Mouse (Mus musculus) erythroid progenitor cell, adult 5-6 weeks (primary cell): Measurements from ENCODE around the gene Adig. TPM values are rescaled to one million over a fixed set of nuclear protein-coding genes. Genes with fewer than 3 reads are reported as not detected.
A peak's percentile ranks its signal among the peaks of the same experiment; 100 is the strongest.

Experiments used
- ATAC-seq: replicated peaks from 2 replicates; pipeline ENCODE4 v1.8.0; 2016; ENCODE audit warnings: moderate number of reproducible peaks, mild to moderate bottlenecking, moderate TSS enrichment, inconsistent platforms; ENCODE audit not compliant: poor library complexity, low FRiP score, severe bottlenecking
- total RNA-seq, 2 experiments: library from RNA; stranded (forward) in 1 of 2; stranded (reverse) in 1 of 2; fragments of 150-400 nt in 1 of 2; fragments of 186-747, 209-891 nt in 1 of 2; gene quantifications; 2 replicates each; pipeline versions ENCODE4 v1.2.3 to v1.2.4; 2015 to 2017; ENCODE audit warnings: low replicate concordance in 2 of 2

The Adig gene
- total RNA-seq (2015; ENCODE audit: low replicate concordance) (not detected in 2 replicates), total RNA-seq (2017; ENCODE audit: low replicate concordance) (not detected in 2 replicates)

DNA sequence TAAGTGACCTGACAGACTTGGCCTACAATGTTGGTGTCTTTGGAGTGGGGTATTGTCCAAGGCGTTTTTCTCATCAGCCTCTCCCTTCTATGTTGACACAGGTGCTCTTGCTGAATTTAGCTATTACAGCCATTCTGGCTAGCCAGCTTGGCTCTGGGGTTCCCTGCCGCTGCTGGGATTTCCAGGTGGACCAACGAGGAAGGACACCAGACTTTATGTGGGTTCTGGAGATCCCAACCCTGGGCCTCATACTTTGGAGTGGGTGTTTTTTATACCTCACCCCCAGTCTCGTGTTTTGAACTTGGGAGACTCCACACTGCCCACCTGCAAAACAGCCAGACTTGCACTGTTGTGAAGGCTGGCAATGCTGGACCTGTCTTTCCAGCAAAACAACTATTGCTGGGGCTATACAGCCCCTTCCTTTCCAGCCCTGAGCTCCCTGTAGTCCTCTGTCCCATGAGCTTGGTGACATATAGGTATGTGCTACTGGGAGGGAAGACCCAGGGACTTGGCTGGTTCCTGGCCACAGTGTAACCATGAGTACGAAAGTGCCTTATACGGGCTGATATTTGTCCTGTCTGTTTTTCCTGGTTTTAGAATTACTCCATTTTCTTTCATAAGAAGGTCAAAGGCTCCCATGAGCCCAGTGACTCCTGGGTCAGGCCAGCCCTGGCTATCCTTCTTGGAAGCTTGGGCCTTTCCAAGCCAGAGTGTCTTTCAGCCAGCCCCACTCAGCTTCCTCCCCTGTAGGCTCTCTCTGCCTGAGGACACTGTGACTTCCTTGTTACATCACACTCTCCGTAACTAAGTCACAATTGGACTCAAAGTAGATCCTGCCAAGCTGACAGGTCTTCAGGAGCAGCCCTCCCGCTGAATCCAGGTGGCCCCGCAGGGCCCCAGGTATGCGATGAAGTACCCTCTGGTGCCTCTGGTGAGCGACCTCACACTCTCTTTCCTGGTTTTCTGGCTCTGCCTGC is at the start of gene Adig:
Adig (plus strand) TSS at position 777 of the 977 bp plus-strand sequence.
- ATAC-seq = no peak

DNA sequence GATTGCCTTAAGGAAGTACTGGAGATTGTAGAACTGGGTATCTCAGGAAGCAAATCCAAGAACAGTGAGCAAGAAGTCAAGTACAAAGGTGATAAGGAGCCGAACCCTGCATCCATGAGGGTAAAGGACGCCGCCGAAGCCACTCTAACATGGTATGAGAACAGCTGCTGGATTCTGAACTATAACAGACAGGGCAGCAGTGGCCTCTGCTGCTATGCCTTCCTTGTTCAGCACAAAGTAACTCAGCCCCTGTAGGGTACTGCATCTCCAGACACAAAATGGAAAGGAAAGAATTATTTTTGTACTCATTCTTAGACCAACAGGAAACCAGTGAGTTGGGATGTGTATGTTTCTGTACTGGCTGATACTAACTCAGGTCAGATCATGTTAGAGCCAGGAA is 46.0 kb upstream of the Adig start:
- ATAC-seq = no peak

DNA sequence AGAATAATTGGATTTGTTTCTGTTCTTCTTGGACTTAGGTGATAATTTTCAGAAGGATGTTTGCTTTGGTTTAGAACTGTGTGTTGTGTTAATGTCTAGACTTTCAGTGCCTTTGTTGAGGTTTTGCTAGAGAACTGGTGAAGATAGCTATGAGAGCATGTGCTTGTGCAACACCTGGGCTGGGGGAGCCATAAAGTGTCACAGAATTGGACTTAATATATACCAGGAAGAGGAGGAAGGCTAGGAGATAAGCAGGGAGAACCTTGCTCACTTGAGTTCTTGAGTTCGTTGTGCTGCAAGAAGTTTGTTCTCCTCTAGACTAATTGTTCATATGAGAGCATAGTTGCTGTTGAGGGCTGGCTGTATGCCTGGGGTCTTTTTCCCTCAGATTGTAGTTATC is 44.8 kb upstream of the Adig start:
- no peak for ATAC-seq

DNA sequence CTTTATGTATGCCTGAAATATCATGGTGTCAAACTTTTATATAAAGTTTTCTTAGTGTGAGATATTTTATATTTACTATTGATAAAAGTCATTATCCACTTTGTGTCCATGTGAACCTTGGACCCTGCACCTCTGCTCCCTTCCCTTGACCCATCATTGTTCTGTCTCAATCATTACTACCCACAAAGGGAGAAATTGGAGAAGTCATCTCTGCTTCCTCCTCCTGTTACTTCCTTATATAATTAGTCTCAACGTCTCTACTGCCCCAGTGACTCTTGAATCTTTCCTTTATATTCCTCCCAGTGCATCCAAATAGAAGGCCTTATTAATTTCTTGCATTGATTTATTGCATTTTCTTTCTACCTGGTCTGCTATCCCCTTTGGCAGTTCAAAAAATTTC is 40.0 kb upstream of the Adig start:
- no peak for ATAC-seq

DNA sequence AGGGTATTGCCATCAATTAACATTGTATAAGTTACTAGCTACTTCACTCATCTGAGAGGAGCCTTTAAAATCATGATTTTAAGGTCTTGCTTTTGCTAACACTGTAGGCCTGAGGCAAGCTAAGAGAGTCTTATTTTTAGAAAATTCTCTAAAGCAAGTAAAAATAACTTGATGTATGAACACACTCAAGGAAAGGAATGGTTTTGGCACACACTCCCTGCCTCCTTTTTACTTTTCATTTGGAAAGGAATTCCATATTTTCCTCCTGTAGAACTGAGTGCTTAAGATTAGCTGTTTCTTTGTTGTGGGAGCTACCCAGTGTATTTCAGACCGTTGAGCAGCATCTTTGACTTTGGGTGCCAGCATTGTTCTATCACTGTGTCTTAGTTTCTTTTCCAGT is 28.3 kb upstream of the Adig start:
- ATAC-seq = no peak

DNA sequence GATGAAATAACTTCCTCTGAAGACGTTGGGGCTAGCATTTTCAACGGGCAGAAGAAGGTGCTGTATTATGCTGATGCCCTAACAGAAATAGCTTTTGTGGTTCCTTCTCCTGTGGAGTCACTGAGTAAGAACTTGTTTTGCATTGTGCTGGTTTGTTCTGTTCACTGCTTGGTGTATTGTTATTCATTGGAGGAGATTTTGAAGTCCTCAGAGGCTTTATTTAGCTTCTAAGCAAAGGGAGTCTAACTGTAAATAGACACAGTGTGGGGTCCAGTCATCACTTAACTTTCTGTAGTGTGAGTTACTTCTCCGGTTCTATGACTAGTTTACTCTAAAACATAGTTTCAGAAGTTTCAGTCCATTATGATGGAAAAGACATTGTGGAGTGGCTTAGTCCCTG is 24.8 kb upstream of the Adig start:
- no peak for ATAC-seq

DNA sequence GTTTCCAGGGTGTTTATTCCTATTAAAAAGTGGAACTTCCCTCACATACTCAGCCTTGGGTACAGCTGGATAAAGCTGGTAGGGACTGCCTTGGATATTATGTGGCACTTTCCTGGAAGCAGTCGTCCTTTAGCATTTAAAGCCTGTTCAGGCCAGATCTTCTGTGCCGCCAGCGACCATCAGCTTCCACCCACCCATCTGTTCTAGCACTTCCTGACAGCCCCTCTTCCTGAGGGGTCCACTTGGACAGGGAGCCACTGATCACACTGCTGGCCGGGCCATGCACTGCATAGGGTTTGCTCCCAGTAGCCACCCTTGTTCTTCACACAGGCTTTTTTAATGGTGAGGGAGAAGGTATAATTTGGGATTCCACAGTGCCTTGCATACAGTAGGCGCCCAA is 4.0 kb upstream of the Adig start:
- ATAC-seq = no peak

DNA sequence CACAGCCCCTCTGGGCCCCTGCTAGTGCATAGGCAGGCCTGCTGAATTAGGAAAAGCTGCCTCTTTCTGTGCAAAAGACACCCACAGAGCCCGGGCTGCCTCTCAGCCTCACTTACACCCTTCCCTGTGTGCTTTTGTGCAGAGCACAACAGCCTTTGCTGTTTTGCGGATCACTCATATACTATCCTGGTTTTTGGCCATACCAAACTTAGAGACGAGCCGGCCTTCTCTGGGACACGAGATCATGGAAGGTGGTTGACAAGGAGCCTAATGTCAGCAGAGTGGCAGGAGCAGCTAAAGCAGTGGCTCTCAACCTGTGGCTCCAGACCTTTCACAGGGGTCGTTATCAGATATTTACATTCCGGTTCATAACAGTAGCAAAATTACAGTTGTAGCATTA is 814 bp downstream of the Adig start:
- no peak for ATAC-seq

DNA sequence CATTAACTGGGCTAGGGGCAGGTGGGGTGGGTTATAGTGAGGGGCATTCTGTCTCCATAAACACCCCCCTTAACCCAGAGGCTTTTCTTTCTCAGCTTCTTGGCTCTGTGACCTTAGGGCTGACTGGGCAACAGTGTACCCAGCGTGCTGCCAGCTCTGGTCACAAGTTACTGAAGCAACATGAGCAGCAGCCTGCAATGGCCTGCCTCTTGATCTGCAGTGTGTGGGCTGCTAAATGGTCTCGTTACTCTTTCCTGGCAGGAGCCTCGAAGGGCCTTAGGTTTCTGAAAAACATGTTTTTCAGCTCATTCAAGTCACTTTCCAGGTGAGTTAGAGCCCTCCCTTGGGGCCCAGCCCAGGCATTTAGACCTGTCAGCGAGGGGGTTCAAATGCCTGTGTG is 1.3 kb downstream of the Adig start:
- ATAC-seq = no peak

DNA sequence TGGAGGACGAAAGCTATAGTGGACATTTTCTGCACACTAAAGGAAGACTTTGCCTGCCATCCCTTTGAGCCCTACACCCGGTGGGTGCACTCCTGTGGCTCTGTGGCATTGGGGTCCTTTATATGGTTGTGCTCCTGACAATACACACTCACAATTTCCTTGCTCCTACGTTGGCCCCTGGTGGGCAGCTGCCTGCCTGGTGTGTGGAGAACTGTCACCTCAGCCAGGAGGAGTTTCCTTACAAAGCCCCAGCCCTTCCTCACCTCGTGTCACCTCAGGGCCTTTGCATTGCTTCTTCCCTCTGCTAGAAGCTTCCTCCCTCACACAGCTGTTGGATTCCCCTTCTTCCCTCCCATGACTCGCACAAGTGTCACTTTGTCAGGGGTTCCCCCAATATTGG is 4.1 kb downstream of the Adig start:
- ATAC-seq = no peak

DNA sequence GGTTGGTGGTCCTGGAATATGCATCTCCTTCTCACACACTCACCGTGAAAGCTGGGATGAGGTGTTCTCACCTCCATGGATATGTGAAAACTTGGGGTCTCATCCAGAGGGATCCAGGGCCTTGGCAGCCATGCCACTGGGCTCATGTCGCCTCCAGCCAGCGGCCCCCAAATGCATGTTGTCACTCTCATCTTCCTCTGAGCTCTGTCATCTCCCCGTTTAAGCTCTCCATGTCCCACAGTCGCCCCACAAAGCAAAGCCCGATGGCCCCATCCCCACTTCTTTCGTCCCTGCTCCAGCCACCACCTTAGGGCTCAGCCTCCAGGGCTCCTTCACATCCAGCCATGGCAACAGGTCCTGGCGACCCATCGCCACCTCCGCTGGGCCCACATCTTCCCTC is 4.6 kb downstream of the Adig start:
- ATAC-seq = no peak

DNA sequence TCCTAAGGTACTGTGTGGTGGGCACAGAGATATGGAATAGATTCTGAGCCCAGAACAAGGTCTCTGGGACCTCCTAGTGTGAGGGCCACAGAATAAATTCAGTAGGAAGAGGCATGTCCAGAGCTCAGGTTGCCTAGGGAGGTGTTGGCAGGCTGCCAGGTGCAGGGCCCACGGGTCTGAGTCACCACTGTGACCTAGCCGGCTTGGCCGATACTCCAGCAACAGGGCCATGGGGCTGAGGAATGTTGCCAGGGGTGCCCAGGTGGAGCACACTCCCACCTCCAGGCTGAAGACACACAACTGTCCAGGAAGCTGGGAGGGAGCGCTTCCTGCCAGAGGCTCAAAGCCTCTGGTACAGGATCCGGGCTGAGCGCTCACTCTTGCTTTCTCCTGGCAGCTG is 8.3 kb downstream of the Adig start:
- no peak for ATAC-seq

DNA sequence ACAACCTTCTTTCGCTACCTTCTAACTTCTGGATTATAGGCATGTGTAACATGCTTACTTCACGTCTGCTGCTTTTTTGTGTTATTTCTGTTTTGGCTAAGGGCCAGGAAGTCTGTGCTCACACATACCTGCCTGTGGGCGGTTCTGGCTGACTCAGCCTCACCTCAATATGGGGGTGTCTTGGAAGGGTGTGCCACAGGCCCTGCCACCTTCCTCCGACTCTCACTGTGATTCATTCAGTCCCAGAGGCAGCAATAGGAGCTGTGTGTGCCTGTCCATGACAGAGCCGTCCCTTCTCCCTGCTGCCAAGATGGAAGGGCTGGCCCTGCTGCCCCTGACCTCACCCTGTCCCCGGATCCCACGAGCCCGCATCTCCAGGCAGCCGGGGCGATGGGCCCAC is 10.1 kb downstream of the Adig start, which contains the start of gene Arhgap40:
Arhgap40 (plus strand) TSS at position 269 of the 400 bp plus-strand sequence.
- ATAC-seq = no peak

DNA sequence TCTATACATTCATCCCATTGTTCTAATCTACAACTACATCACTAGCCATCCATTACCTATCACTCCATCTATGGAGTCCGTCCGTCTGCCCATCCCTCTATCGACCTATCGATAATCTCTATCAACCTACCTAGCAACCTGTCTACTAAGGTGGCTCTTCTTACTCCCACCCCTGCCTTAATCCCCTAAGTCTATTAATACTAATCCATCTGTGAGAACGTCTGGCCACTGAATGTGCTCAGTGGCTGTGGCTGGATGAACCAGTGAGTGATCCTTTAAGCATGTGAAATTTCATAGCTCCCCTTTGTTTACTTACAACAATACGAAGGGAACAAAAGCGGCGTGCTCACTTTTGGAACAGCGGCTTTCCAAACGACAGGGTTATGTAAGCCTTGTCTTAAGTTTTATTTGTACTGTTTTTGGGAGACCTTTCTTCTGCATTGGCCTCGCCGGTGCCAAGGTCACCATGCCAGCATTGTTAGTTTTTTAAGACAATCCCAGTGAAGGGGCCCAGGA is 11.5 kb downstream of the Adig start:
- no peak for ATAC-seq

DNA sequence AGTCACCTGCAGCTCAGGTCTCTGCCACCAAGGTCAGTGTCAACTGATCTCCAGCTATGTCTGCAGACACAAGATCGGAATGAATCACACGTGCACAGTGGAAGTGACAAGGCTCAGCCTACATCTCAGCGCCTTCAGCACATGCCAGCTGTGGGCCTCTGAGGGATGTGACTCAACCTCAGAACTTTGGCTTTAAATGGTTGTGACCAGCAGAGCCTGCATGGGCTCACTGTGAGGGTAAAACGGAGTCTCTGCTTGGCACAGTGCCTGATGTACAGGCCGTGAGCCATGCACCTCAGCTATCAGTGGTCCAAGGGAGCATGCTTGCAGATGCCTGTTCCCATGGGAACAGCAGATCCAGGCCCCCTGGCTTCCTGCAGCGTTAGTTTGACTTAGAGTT is 16.2 kb downstream of the Adig start:
- ATAC-seq = no peak

DNA sequence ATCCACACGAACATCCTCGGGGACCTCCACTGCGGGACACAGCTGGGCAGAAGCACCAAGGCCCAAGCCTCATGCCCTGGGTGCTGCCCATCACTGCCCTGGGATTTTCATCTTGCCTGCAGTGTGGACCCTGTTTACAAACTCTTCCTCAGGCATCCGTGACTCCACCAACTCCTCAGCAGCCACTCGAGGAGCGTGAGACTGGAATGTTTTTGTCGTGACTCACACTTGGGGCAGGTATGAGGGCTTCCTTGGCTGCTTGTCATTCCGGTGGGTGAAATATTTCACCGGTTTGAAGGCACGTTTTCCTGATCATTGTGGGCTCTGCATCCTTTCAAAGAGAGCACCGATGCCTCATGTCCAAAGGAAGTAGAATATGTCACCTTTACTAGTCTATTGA is 16.7 kb downstream of the Adig start:
- no peak for ATAC-seq

DNA sequence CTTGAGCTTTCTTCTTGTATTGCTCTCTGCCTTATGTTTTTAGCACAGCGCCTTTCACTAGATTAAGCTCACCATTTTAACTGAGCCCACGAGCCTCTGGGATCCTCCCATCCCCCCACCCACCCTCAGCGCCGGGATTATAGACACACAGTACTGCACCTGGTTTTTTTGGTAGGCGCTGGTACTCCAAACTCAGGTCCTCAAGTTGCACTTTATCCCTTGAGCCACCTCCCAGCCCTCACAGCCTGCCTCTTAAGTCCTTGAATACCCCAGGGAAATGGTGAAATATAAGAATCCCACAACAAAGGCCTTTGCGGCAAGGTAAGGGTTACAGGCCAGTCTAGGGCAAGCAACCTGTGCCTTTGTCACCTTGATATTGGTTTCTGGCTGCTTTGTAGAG is 17.4 kb downstream of the Adig start:
- ATAC-seq = no peak

DNA sequence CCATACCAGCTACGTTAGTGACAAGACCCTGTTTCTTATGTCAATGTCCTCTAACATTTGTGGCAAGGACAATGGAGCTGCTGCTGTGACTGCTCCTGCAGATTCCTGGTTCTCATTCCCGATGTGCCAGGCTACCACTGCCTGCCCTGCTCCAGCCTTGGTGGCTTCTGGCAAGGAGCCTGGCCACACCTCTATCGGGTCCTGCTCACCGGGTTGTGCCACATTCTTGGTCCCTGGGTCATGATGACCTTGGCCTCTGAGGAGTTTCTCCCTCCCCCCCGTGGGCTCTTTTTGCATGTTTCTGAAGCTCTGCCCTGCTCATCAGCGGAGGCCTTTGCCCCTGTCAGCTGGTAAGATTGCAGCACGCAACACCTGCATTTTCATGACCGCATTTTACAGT is 20.6 kb downstream of the Adig start:
- ATAC-seq = no peak

DNA sequence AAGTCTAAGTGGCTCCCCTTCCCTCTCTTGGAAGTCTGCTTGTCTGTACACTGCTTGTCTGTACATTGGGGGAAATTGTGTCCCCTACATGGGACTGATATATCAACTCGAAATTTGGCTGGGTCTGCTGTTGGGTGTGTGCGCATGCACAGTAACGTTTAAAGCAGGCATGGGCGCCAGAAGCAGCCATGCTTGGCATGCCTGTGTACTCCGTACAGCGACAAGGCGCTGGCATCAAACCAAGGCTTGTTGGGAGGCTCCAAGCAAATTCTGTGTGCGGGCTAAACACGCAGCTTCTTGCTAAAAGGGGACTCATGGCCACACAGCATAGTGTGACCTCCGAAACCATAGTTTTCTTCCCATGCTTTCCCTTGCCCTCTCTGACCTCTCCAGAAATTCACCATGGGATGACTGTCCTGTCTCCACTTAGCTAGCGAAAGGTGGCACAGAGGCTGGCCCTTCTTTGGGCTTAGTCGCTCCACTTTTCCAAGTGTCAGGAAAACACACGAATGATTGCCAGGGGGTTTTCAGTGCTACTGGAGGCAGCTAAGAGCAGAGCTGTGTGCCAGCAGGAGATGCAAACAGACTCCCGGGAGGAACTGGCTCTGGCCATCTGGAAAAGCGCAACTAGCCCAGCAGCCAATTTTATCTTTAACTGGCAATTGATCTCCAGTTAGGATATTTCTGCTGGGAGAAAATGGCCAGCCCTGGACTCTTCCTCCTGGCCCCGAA is 21.9 kb downstream of the Adig start:
- ATAC-seq = no peak

DNA sequence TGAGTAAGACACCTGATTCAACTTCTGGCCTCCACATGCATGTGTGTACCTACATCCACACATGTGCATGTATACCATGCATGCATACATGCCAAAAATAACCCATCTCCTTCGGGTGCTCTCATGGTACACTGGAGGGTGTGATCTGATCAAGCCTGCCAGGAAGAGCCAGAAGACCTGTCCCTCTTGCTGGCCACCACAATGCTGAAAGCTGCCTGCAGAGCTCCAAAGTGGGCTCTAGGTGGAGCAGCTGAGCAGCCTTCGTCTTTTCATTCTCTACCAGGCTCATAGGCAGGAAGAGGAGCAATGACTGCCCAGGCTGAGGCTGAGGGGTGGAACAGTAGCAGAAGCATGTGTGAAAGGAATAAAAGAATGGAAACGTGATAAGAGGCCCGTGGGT is 31.7 kb downstream of the Adig start:
- ATAC-seq = peak; percentile 63

DNA sequence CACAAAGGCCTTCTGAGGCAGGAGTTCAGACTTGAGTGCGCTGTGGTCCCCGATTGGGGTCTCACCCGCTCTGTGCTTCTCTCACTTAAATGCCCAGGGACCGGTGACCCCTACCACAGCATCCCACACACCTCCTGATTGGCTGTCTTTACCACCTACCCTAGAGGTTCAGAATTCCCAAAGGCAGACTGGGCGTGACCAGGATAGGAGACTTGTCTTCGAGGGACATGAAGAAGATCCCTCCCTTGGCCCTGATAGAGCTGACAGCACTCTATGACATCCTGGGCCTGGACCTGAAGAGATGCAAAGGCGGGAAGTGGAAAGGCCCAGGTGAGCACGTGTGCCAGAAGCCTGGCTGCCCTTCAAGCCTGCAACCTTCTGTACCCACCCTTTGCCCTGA is 32.1 kb downstream of the Adig start:
- ATAC-seq = no peak
